Mouse (Mus musculus): ENCODE measurements around the gene Ovca2. TPM values are rescaled to one million over a fixed set of nuclear protein-coding genes. Genes with fewer than 3 reads are reported as not detected.

Gene Ovca2
- 10 to 100 TPM; 18.2 to 18.3 TPM for total RNA-seq (2021)

DNA sequence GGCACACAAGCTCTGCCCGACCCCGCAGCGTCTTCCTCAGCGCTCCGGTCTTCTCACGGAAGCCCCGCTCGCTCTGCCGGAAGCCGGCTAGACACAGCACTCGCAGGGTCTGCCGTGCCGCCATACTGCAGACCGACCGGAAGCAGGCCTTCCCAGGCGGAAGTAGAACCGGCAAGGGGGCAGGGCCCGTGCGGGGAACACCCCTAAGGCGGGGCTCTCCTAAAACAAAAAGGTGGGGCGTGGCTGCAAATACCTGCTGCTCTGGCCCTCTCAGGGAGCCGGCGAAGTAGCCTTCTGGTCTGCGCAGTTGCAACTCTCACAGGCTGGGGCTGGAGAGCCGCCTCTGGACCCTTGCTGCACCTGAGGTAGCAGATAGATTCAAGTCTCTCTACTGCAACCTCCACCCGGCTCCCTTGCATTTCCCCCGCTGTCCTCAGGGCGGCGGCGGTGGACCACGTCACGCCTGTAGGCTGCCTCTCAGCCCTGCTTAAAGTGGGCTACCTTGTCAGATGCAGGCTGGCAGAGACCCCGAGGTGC, at the start of gene Ovca2:
Gene Ovca2, minus strand, starts transcription at position 164 of the 537 bp plus-strand sequence.
- peak; percentile 87 to 90 for DNase-seq (ENCODE audit: extremely low spot score in 1 of 2, low spot score in 1 of 2)

DNA sequence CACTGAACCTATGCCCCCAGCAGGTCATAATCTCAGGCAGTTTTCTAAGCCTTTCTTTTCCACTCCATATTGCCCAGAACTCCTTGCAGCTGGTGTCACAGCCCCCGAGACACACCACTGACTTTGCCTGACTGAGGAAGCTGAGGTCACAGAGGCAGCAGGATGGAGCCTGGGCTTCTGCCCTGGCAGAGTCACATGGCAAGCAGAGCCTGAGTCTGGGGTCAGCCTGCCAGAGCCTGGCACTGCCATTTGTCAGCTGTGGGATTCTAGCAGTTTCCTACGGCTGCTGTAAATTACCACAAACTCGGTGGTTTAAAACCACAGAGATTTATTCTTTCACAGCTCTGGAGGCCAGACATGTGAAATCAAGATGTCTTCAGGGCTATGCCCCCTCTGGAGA, 49.0 kb upstream of the Ovca2 start:
- DNase-seq (ENCODE audit: extremely low spot score in 1 of 2, low spot score in 1 of 2): no peak

DNA sequence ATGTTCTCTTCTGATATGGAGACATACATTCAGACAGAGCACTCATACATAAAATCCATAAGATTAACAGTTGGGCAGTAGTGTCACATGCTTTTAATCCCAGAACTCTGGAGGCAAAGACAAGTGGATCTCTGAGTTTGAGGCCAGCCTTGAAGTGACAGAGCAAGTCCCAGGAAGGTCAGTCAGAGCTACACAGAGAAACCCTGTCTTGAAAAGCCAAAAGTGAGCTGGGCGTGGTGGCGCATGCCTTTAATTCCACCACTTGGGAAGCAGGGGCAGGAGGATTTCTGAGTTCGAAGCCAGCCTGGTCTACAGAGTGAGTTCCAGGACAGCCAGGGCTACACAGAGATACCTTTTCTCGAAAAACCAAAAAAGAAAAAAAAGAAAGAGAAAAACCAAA, 46.2 kb upstream of the Ovca2 start:
- DNase-seq (ENCODE audit: extremely low spot score in 1 of 2, low spot score in 1 of 2): no peak

GRCm38 (mm10) chr11:75224062-75224461, 45.4 kb upstream of the Ovca2 start:
- DNase-seq (ENCODE audit: extremely low spot score in 1 of 2, low spot score in 1 of 2): no peak

GRCm38 (mm10) chr11:75220517-75221145, 42.0 kb upstream of the Ovca2 start:
- no peak for DNase-seq (ENCODE audit: extremely low spot score in 1 of 2, low spot score in 1 of 2)

DNA sequence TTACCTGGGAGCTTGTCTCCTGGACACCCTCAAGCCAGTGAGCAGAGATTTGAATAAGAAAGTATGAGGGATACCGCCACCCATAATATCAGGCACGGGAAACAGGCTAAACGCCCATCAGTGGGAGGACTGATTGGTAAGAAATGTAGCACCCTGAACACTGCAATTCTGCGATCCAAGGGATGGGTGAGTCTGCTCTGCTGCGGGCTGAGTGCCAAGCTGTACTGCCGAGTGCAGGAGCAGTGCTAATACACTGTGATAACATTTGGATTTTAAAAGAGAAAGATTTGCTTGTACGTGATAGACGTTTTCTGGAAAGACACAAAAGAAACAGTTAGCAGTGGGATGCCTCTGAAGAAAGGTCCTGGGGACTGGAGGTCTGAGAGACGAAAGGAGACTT, 41.5 kb upstream of the Ovca2 start:
- DNase-seq (ENCODE audit: extremely low spot score in 1 of 2, low spot score in 1 of 2): peak in 1 of 2 experiments; percentile 65

GRCm38 (mm10) chr11:75214081-75214950, 35.7 kb upstream of the Ovca2 start:
- DNase-seq (ENCODE audit: extremely low spot score in 1 of 2, low spot score in 1 of 2): no peak

DNA sequence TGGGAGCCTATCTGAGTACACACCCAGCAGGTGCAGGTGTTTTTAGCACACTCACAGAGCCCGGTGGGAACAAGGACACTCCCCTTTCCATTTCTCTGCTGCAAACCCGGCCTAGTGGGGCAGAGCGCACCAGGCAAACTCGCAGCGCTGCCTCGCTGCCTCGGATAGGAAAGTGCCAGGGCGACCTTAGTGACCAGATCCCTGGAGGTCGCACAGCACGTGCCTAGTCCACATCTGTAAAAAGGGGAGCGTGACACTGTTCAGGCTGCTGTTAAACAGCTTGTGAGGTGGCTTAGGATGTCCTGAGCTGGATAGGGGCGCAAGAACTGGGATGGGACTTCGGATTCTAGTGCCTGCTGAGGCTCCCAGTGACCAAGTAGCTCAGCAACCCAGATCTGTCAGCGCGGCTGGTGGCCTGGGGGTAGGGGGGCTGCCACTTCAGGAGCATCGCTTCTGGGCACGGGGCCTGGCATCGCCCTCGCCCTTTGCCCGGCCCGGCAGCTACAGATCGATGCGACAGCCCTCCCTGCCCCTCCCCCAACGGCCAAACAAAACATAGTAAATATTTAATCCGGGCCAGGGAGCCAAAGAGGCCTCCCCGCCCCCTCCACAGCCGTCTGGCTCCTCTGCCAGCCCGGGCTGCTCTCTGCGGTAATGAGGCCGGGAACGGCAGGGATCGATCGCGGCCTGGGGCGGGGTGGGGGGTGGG, 34.9 kb upstream of the Ovca2 start:
- no peak for DNase-seq (ENCODE audit: extremely low spot score in 1 of 2, low spot score in 1 of 2)

GRCm38 (mm10) chr11:75212876-75213275, 34.2 kb upstream of the Ovca2 start:
- DNase-seq (ENCODE audit: extremely low spot score in 1 of 2, low spot score in 1 of 2): no peak

DNA sequence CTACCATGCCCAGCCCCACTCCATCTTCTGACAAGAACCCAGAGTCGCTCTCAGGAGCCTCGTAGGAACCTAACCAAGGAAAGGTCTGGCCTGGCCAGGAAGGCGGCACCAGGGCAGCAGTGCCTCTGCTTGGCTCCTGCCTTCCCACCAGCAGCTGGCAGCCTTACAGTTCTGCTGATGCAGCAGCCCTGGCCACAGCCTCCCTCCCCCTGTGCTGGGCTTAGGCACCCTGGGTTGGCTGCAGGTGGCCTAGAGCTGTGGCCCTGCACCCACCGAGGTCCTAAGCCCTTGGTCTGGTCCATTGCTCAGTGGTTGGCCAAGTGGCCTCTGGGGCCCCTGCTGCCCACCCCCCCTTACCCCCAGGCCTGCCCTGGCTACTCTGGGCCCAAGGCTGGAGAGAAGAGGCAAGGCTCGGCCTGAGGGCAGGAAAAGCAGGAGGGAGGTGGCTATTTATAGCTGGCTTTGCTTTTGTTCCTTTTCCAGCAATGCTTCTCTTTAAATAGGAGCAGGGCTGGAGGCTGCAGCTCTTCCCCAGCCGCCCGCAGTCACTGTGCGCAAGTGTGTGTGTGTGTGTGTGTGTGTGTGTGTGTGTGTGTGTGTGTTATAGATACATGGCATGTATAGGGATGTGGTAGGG, 33.5 kb upstream of the Ovca2 start:
- no peak for DNase-seq (ENCODE audit: extremely low spot score in 1 of 2, low spot score in 1 of 2)

- no peak for DNase-seq (ENCODE audit: extremely low spot score in 1 of 2, low spot score in 1 of 2)
Observed at GRCm38 (mm10) chr11:75210755-75211154, 32.1 kb upstream of the Ovca2 start.

- DNase-seq (ENCODE audit: extremely low spot score in 1 of 2, low spot score in 1 of 2): no peak
Observed at GRCm38 (mm10) chr11:75210093-75210492, 31.5 kb upstream of the Ovca2 start.

DNA sequence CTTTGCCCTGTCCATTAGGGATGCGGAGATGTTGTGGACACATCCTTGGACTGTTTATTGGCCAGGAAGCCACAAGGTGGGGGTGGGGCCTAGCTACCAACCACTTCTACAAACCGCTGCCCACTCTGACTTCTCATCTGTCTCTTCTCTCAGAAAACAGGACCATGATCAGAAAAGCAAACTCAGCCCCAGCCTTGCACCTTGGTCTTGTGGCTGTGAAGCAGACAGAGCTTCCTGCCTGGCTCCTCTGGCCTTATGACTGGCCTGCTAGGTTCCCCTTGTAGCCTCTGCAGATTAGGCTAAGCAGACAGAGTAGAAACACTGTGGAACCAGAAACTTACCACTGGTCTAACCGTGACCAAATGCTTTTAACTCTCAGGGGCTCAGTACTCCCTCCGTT, 30.7 kb upstream of the Ovca2 start:
- DNase-seq (ENCODE audit: extremely low spot score in 1 of 2, low spot score in 1 of 2): no peak

GRCm38 (mm10) chr11:75206347-75206746, 27.7 kb upstream of the Ovca2 start:
- DNase-seq (ENCODE audit: extremely low spot score in 1 of 2, low spot score in 1 of 2): no peak

GRCm38 (mm10) chr11:75204472-75204871, 25.8 kb upstream of the Ovca2 start:
- DNase-seq (ENCODE audit: extremely low spot score in 1 of 2, low spot score in 1 of 2): no peak

DNA sequence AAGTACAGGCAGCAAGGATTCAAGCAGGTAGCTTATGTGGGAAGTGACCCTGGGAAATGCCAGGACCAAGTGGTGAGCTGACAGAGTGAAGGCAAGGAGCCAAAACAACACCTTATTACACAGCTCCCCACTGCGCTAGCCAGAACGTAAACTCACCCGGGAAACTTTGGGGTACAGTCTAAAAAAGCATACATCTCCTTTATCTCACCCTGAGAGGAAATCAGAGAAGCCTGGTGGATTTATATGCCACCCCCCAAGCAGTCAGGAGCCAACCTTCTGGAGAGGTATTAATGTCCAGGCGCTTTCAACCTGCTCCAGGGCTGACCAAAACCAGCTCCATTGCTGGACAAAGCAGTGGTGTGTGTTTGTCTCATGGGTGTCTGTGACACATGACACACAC, 25.3 kb upstream of the Ovca2 start:
- no peak for DNase-seq (ENCODE audit: extremely low spot score in 1 of 2, low spot score in 1 of 2)

DNA sequence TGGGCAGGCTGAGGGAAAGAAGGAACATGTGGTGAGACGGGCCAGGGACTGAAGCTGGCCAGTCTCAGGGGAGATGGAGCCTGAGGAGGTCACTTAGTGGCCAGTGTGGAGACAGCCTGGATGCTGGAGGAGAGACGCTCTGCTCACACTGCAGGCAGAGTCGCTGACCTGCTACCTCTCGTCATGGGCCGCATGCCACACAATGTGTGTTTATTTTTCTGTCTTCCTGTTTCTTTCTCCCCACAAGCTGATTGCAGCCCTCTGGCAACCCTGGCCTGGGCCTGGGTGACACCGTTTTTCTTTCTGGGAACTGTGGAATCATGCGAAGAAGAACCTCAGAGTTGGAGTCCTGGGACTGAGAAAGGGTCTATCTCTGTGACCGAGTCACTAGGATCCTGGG, 23.1 kb upstream of the Ovca2 start:
- no peak for DNase-seq (ENCODE audit: extremely low spot score in 1 of 2, low spot score in 1 of 2)

- peak in 1 of 2 experiments; percentile 58 for DNase-seq (ENCODE audit: extremely low spot score in 1 of 2, low spot score in 1 of 2)
Observed at GRCm38 (mm10) chr11:75200935-75201334, 22.3 kb upstream of the Ovca2 start.

DNA sequence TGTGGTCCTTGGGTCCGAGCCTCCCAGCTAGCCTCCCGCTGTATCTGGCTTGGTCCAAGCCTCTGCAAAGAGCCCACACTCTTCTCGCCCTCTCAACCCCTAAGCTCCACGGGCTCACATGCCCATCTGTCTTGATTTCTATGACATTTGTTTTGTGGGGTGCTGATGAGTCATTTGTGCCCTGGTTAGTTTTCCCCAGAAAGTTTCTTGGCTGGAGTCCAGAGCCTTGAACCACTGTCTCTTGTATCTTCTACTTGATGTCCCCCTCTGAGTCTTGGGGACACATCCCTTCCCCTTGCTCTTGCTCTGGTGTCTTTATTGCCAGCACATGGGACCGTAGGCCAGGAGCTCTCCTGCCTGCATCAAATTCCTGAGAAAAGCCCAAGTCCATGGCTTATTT, 21.3 kb upstream of the Ovca2 start:
- no peak for DNase-seq (ENCODE audit: extremely low spot score in 1 of 2, low spot score in 1 of 2)

DNA sequence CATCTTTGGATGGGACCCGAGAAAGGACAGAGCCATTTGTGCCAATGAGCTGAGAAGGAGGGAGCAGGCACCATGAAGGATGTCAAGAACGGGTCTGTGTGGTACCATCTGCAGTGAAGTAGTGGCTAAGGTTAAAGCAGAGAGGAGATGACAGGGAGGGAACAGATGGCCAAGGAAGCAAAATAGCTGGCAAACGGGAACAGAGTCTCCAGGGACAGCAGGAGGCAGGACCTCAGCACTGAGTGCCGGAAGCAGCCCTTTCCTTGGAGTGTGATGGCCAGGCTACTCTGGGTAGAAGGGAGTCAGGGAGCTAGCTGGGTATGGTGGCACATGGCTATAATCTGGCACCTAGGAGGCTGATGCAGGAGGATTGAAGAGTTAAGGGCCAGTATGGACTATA, 20.2 kb upstream of the Ovca2 start:
- DNase-seq (ENCODE audit: extremely low spot score in 1 of 2, low spot score in 1 of 2): no peak

GRCm38 (mm10) chr11:75197956-75198355, 19.3 kb upstream of the Ovca2 start:
- no peak for DNase-seq (ENCODE audit: extremely low spot score in 1 of 2, low spot score in 1 of 2)
